In genomic region chr14:51902806-51903710, GRCm38 (mm10) we compare ENCODE assay signal across 9 mouse cellular contexts. TPM values are rescaled to one million over a fixed set of nuclear protein-coding genes. Genes with fewer than 3 reads are reported as not detected.
DNase-seq lines count a peak whose midpoint lies in the region; ATAC-seq lines count a peak whose summit lies in the region.
"Had no signal": no experiment of that assay in that cellular context is flagged by ENCODE, and none has a peak within 500 bp of the region (broad histone marks: within the 10 kb centered on the region; RNA-seq: fewer than 3 reads in every experiment).

No protein-coding gene starts in this region.

- H3K4me3 ChIP-seq in kidney, embryonic 16.5 days (ENCODE audit: low read length), result no peak overlapping the region
- H3K4me3 ChIP-seq in intestine, embryonic 16.5 days (ENCODE audit: low read length), result no peak overlapping the region
- H3K4me3 ChIP-seq in limb, embryonic 12.5 days (replicated peaks), result no peak overlapping the region
- H3K4me3 ChIP-seq: megakaryocyte, embryonic 14.5 days had no signal

- no peak overlapping the region for H3K4me2 ChIP-seq in kidney, embryonic 16.5 days (replicated peaks; ENCODE audit: low read depth, low read length)
- H3K4me2 ChIP-seq in intestine, embryonic 16.5 days (ENCODE audit: low read depth, low read length), result no peak overlapping the region
- no peak overlapping the region for H3K4me2 ChIP-seq in limb, embryonic 12.5 days

- H3K9ac ChIP-seq in kidney, embryonic 16.5 days (replicated peaks; ENCODE audit: low read length), result no peak overlapping the region
- H3K9ac ChIP-seq in intestine, embryonic 16.5 days (ENCODE audit: low read depth, low read length), result no peak overlapping the region
- no peak overlapping the region for H3K9ac ChIP-seq in limb, embryonic 12.5 days (replicated peaks)

- H3K4me1 ChIP-seq in kidney, embryonic 16.5 days (ENCODE audit: insufficient read depth, low read length), result no peaks in the 10 kb centered on the region
- peaks cover 5% of the 10 kb centered on the region for H3K4me1 ChIP-seq in intestine, embryonic 16.5 days (ENCODE audit: control insufficient read depth, insufficient read depth, low read length)
- H3K4me1 ChIP-seq in limb, embryonic 12.5 days (replicated peaks), result no peaks in the 10 kb centered on the region

- DNase-seq in kidney, adult 11 months, result peak; percentile 44
- peak; percentile 65 to 79 for DNase-seq in gastrocnemius, postnatal 4 days (ENCODE audit: low spot score in 2 of 2)
- DNase-seq in naive thymus-derived CD4-positive, alpha-beta T cell, adult 2 months (ENCODE audit: low read depth), result peak; percentile 85
- DNase-seq in spleen, postnatal 4 days (ENCODE audit: low spot score in 2 of 2), result peak; percentile 71 to 90

- H3K9me3 ChIP-seq in kidney, embryonic 16.5 days (ENCODE audit: low read length), result no peaks in the 10 kb centered on the region
- no peaks in the 10 kb centered on the region for H3K9me3 ChIP-seq in intestine, embryonic 16.5 days (ENCODE audit: control insufficient read depth, low read length)
- H3K9me3 ChIP-seq in limb, embryonic 12.5 days, result no peaks in the 10 kb centered on the region
- H3K9me3 ChIP-seq: megakaryocyte, embryonic 14.5 days had no signal

- 62% methylated on average over 9 of the region's 9 CpGs for WGBS in kidney, embryonic 16.5 days
- WGBS in intestine, embryonic 16.5 days, result 56% methylated on average over 9 of the region's 9 CpGs
- 62% methylated on average over 9 of the region's 9 CpGs for WGBS in limb, embryonic 12.5 days

- no peaks in the 10 kb centered on the region for H3K27me3 ChIP-seq in kidney, embryonic 16.5 days (ENCODE audit: insufficient read depth, low read length)
- no peaks in the 10 kb centered on the region for H3K27me3 ChIP-seq in intestine, embryonic 16.5 days (replicated peaks; ENCODE audit: control insufficient read depth, insufficient read depth, low read length)
- H3K27me3 ChIP-seq in limb, embryonic 12.5 days, result no peaks in the 10 kb centered on the region

- ATAC-seq in kidney, embryonic 16.5 days (ENCODE audit: low FRiP score, low TSS enrichment), result no peak
- ATAC-seq in common myeloid progenitor, adult 5-6 weeks (replicated peaks; ENCODE audit: low read depth, poor library complexity, severe bottlenecking), result peak; percentile 80
- peak; percentile 51; the same call in 1 of the 2 replicates for ATAC-seq in intestine, embryonic 16.5 days
- peak; percentile 43; the same call in 1 of the 2 replicates for ATAC-seq in limb, embryonic 12.5 days (ENCODE audit: insufficient number of reproducible peaks, insufficient read depth, low FRiP score, low TSS enrichment, low read depth)

- H3K27ac ChIP-seq in kidney, embryonic 16.5 days (ENCODE audit: low read length), result no peak overlapping the region
- no peak overlapping the region; the same call in 1 of the 2 replicates for H3K27ac ChIP-seq in intestine, embryonic 16.5 days (ENCODE audit: low read length)
- H3K27ac ChIP-seq in limb, embryonic 12.5 days, result no peak overlapping the region

- H3K36me3 ChIP-seq in kidney, embryonic 16.5 days (ENCODE audit: insufficient read depth, low read length), result no peaks in the 10 kb centered on the region
- no peaks in the 10 kb centered on the region for H3K36me3 ChIP-seq in intestine, embryonic 16.5 days (ENCODE audit: control insufficient read depth, insufficient read depth, low read length)
- peaks cover 3% of the 10 kb centered on the region; the same call in 1 of the 2 replicates for H3K36me3 ChIP-seq in limb, embryonic 12.5 days

RNA-seq across cellular contexts. Expression of gene Slc39a2, which starts 10.4 kb away (rescaled TPM):
- polyA plus RNA-seq in kidney, embryonic 16.5 days (2015; fragmentation: Nextera tagmentation; extraction: Ambion mirVana), result 0.30 and 0.50 TPM in 2 replicates
- 0.49 TPM in 1 of 2 replicates, not detected in the other for total RNA-seq in common myeloid progenitor, adult 5-6 weeks (2017)
- under 1 TPM; 0.47 to 0.96 TPM for total RNA-seq in gastrocnemius, postnatal 4 days (2021)
- 1.3 TPM in 2 replicates for polyA plus RNA-seq in intestine, embryonic 16.5 days (2015; fragmentation: Nextera tagmentation; extraction: Ambion mirVana)
- 0.48 and 0.74 TPM in 2 replicates for polyA plus RNA-seq in limb, embryonic 12.5 days (2016; fragmentation: Nextera tagmentation; extraction: Ambion mirVana)

RNA-seq across cellular contexts. Expression of gene Ndrg2, which starts 10.9 kb away (rescaled TPM):
- polyA plus RNA-seq in kidney, embryonic 16.5 days (2015; fragmentation: Nextera tagmentation; extraction: Ambion mirVana), result 52.0 and 59.5 TPM in 2 replicates
- total RNA-seq in common myeloid progenitor, adult 5-6 weeks (2017), result 2.8 and 14.6 TPM in 2 replicates
- total RNA-seq in gastrocnemius, postnatal 4 days (2021), result 100 to 1,000 TPM; 315 to 500 TPM
- polyA plus RNA-seq in intestine, embryonic 16.5 days (2015; fragmentation: Nextera tagmentation; extraction: Ambion mirVana), result 62.1 and 64.2 TPM in 2 replicates
- polyA plus RNA-seq in limb, embryonic 12.5 days (2016; fragmentation: Nextera tagmentation; extraction: Ambion mirVana), result 35.4 and 35.7 TPM in 2 replicates

RNA-seq across cellular contexts. Expression of gene Tppp2, which starts 15.2 kb away (rescaled TPM):
- polyA plus RNA-seq in kidney, embryonic 16.5 days (2015; fragmentation: Nextera tagmentation; extraction: Ambion mirVana), result not detected in 2 replicates
- total RNA-seq in common myeloid progenitor, adult 5-6 weeks (2017), result not detected in 2 replicates
- not detected for total RNA-seq in gastrocnemius, postnatal 4 days (2021)
- not detected in 2 replicates for polyA plus RNA-seq in intestine, embryonic 16.5 days (2015; fragmentation: Nextera tagmentation; extraction: Ambion mirVana)
- not detected in 2 replicates for polyA plus RNA-seq in limb, embryonic 12.5 days (2016; fragmentation: Nextera tagmentation; extraction: Ambion mirVana)

RNA-seq across cellular contexts. Expression of gene Mettl17, which starts 18.4 kb away (rescaled TPM):
- polyA plus RNA-seq in kidney, embryonic 16.5 days (2015; fragmentation: Nextera tagmentation; extraction: Ambion mirVana), result 49.1 and 57.3 TPM in 2 replicates
- total RNA-seq in common myeloid progenitor, adult 5-6 weeks (2017), result 6.7 and 11.5 TPM in 2 replicates
- 10 to 100 TPM; 11.4 to 14.3 TPM for total RNA-seq in gastrocnemius, postnatal 4 days (2021)
- 50.3 and 57.1 TPM in 2 replicates for polyA plus RNA-seq in intestine, embryonic 16.5 days (2015; fragmentation: Nextera tagmentation; extraction: Ambion mirVana)
- polyA plus RNA-seq in limb, embryonic 12.5 days (2016; fragmentation: Nextera tagmentation; extraction: Ambion mirVana), result 59.9 and 64.0 TPM in 2 replicates

RNA-seq across cellular contexts. Expression of gene Rnase13, which starts 19.5 kb away (rescaled TPM):
- not detected in 2 replicates for polyA plus RNA-seq in kidney, embryonic 16.5 days (2015; fragmentation: Nextera tagmentation; extraction: Ambion mirVana)
- total RNA-seq in common myeloid progenitor, adult 5-6 weeks (2017), result not detected in 2 replicates
- not detected for total RNA-seq in gastrocnemius, postnatal 4 days (2021)
- polyA plus RNA-seq in intestine, embryonic 16.5 days (2015; fragmentation: Nextera tagmentation; extraction: Ambion mirVana), result not detected in 2 replicates
- not detected in 2 replicates for polyA plus RNA-seq in limb, embryonic 12.5 days (2016; fragmentation: Nextera tagmentation; extraction: Ambion mirVana)
